Mouse (Mus musculus) liver, postnatal 0 days (tissue): ENCODE measurements around the gene Epo.

Experiments
- CTCF ChIP-seq: sonication (generic); IDR thresholded peaks from 2 replicates; pipeline ENCODE4 v1.5.1; 2016; ENCODE audit warnings: antibody characterized with exemption, low read depth
- EP300 ChIP-seq: IDR thresholded peaks from 2 replicates; pipeline ENCODE4 v1.6.1; 2016; ENCODE audit warnings: antibody characterized with exemption, low read depth, mild to moderate bottlenecking

- TF ChIP-seq EP300, result no peak
- TF ChIP-seq CTCF, result no peak
These were observed 18.9 kb downstream of the Epo start for GRCm38 (mm10) chr5:137513951-137514721.
